Mouse (Mus musculus) heart, adult 11 months (tissue): ENCODE measurements around the gene Patz1.

ENCODE experiments used
- DNase-seq: peaks from one replicate; pipeline ENCODE4 v3.0.0; 2022

The Patz1 gene

GRCm38 (mm10) chr11:3292711-3293249 lies 4.1 kb downstream of the Patz1 start:
- peak; percentile 95 for DNase-seq

- DNase-seq, result peak; percentile 67
Observed at GRCm38 (mm10) chr11:3293361-3293760, 4.7 kb downstream of the Patz1 start.

- DNase-seq, result peak; percentile 84
Observed at GRCm38 (mm10) chr11:3294641-3295040, 6.0 kb downstream of the Patz1 start.

- DNase-seq, result peak; percentile 78
Observed at GRCm38 (mm10) chr11:3296056-3296455, 7.4 kb downstream of the Patz1 start.

- DNase-seq, result peak; percentile 79
Observed at GRCm38 (mm10) chr11:3297871-3298812, 9.5 kb downstream of the Patz1 start.

GRCm38 (mm10) chr11:3298813-3299185 lies 10.1 kb downstream of the Patz1 start:
- no peak for DNase-seq

GRCm38 (mm10) chr11:3301075-3301474 lies 12.4 kb downstream of the Patz1 start:
- no peak for DNase-seq

- no peak for DNase-seq
Observed at GRCm38 (mm10) chr11:3302385-3302784, 13.7 kb downstream of the Patz1 start.

- no peak for DNase-seq
Observed at GRCm38 (mm10) chr11:3302792-3303191, 14.1 kb downstream of the Patz1 start.

- DNase-seq, result no peak
Observed at GRCm38 (mm10) chr11:3305821-3306220, 17.1 kb downstream of the Patz1 start.

- DNase-seq, result no peak
Observed at GRCm38 (mm10) chr11:3307875-3308274, 19.2 kb downstream of the Patz1 start.

- no peak for DNase-seq
Observed at GRCm38 (mm10) chr11:3309884-3310283, 21.2 kb downstream of the Patz1 start.

- no peak for DNase-seq
Observed at GRCm38 (mm10) chr11:3310789-3311585, 22.3 kb downstream of the Patz1 start.

GRCm38 (mm10) chr11:3311586-3312347 lies 23.1 kb downstream of the Patz1 start:
- DNase-seq, result no peak

- DNase-seq, result no peak
Observed at GRCm38 (mm10) chr11:3313294-3313693, 24.6 kb downstream of the Patz1 start.

GRCm38 (mm10) chr11:3314148-3314547 lies 25.5 kb downstream of the Patz1 start:
- no peak for DNase-seq

- no peak for DNase-seq
Observed at GRCm38 (mm10) chr11:3318286-3318685, 29.6 kb downstream of the Patz1 start.

- DNase-seq, result peak; percentile 80
Observed at GRCm38 (mm10) chr11:3328271-3328670, 39.6 kb downstream of the Patz1 start.

- peak; percentile 91 for DNase-seq
Observed at GRCm38 (mm10) chr11:3328806-3329775, 40.4 kb downstream of the Patz1 start.

GRCm38 (mm10) chr11:3329891-3330451 lies 41.3 kb downstream of the Patz1 start, which contains the start of gene Pik3ip1:
Pik3ip1 (plus strand) TSS chr11:3330401.
- DNase-seq, result peak; percentile 94

- DNase-seq, result peak; percentile 99
Observed at GRCm38 (mm10) chr11:3330566-3330965, 41.9 kb downstream of the Patz1 start.
